Mouse (Mus musculus) v-Abl transformed pro-B cells (cell line): ENCODE data around the gene Lonp1.
"Not testable (repeated sequence)": the region's sequence is repeated elsewhere in the genome, so short reads cannot be mapped to it uniquely, and the experiment has no call there.

Experiments
- in situ Hi-C, 2 experiments: fragments of 400-800 bp; cut with MboI; formaldehyde crosslinking; loops; one replicate each; pipeline ENCODE4 v1.15.1; 2025; ENCODE audit not compliant: unreplicated experiment in 2 of 2

The Lonp1 gene

GRCm38 (mm10) chr17:56626754-56627470, at the start of gene Lonp1:
Gene Lonp1 (minus strand): TSS chr17:56626887.
- in situ Hi-C loops = no loop called here

GRCm38 (mm10) chr17:56673647-56674416, 47.1 kb upstream of the Lonp1 start:
- in situ Hi-C loops = loop anchor here (5.0 to 10.0 kb wide), 2 partner anchors 91 to 192 kb away; partner anchors contain the start of gene Dus3l (in 1 of the 2)

GRCm38 (mm10) chr17:56672941-56673646, 46.4 kb upstream of the Lonp1 start, which contains the start of gene Ranbp3:
Gene Ranbp3 (plus strand): TSS chr17:56673294.
- in situ Hi-C loops = loop anchor here (5.0 to 10.0 kb wide), 2 partner anchors 92 to 191 kb away; partner anchors contain the start of gene Dus3l (in 1 of the 2)

GRCm38 (mm10) chr17:56669766-56670165, 43.1 kb upstream of the Lonp1 start:
- in situ Hi-C loops = loop anchor here (5.0 to 10.0 kb wide), 6 partner anchors 52 to 555 kb away; partner anchors contain the start of genes Dus3l (in 1 of the 2), Plin5 (in 1 of the 2) and Ptprs (in 1 of the 2)

GRCm38 (mm10) chr17:56668384-56669144, 41.9 kb upstream of the Lonp1 start:
- in situ Hi-C loops = loop anchor here (5.0 to 10.0 kb wide), 4 partner anchors 51 to 554 kb away; partner anchors contain the start of genes Plin5 (in 1 of the 2) and Ptprs (in 1 of the 2)

GRCm38 (mm10) chr17:56667591-56667990, 40.9 kb upstream of the Lonp1 start:
- in situ Hi-C loops = loop anchor here (5.0 to 10.0 kb wide), 4 partner anchors 50 to 553 kb away; partner anchors contain the start of genes Plin5 (in 1 of the 2) and Ptprs (in 1 of the 2)

GRCm38 (mm10) chr17:56666384-56666783, 39.7 kb upstream of the Lonp1 start:
- in situ Hi-C loops = loop anchor here (5.0 to 10.0 kb wide), 4 partner anchors 49 to 552 kb away; partner anchors contain the start of genes Plin5 (in 1 of the 2) and Ptprs (in 1 of the 2)

GRCm38 (mm10) chr17:56664333-56664732, 37.6 kb upstream of the Lonp1 start:
- in situ Hi-C loops = loop anchor here in 1 of 2 experiments (5.0 to 10.0 kb wide), 2 partner anchors 47 to 550 kb away; partner anchors contain the start of gene Plin5

- in situ Hi-C loops = loop anchor here in 1 of 2 experiments (5.0 to 10.0 kb wide), 2 partner anchors 46 to 549 kb away; partner anchors contain the start of gene Plin5
These were observed 37.0 kb upstream of the Lonp1 start for GRCm38 (mm10) chr17:56663659-56664058.

- in situ Hi-C loops = no loop called here
These were observed 29.5 kb upstream of the Lonp1 start for GRCm38 (mm10) chr17:56656171-56656570.

GRCm38 (mm10) chr17:56655311-56655710, 28.6 kb upstream of the Lonp1 start:
- in situ Hi-C loops = no loop called here

GRCm38 (mm10) chr17:56654771-56655170, 28.1 kb upstream of the Lonp1 start:
- in situ Hi-C loops = loop anchor here in 1 of 2 experiments (5.0 kb wide), 1 partner anchor 87 kb away; no protein-coding TSS in a partner anchor

GRCm38 (mm10) chr17:56651801-56652200, 25.1 kb upstream of the Lonp1 start:
- in situ Hi-C loops = loop anchor here in 1 of 2 experiments (5.0 kb wide), 1 partner anchor 84 kb away; no protein-coding TSS in a partner anchor

- in situ Hi-C loops = loop anchor here in 1 of 2 experiments (5.0 kb wide), 1 partner anchor 35 kb away; the partner anchor contains the start of gene Rpl36
These were observed 20.9 kb upstream of the Lonp1 start for GRCm38 (mm10) chr17:56647546-56647945.

- in situ Hi-C loops = no loop called here
These were observed 16.6 kb upstream of the Lonp1 start for GRCm38 (mm10) chr17:56643237-56643636.

GRCm38 (mm10) chr17:56634023-56634422, 7.3 kb upstream of the Lonp1 start:
- in situ Hi-C loops = no loop called here

GRCm38 (mm10) chr17:56631807-56632206, 5.1 kb upstream of the Lonp1 start:
- in situ Hi-C loops = no loop called here

GRCm38 (mm10) chr17:56629800-56630781, 3.4 kb upstream of the Lonp1 start:
- in situ Hi-C loops = not testable (repeated sequence)
